Mouse (Mus musculus): ENCODE results near the gene Mei1.

Gene Mei1

DNA sequence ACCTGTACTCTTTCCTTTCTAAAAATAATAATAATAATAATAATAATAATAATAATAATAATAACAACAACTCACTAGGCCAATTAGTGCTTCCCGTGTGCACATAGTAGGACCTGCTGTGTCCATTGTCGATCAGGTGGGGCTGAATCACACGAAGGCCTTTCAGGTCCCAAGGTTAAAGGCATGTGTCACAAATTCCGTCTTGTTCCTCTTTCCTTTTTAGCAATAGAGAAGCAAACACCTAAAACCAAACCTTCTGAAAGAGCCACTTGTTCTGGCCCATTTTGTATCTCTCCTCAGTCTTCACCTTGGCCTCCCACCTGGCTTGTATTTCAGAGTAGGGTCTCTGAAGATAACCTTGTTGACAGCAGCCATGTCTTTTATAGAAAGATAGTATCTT lies 81.4 kb downstream of the Mei1 start:
- DNase-seq (ENCODE audit: low spot score in 2 of 2): no peak

DNA sequence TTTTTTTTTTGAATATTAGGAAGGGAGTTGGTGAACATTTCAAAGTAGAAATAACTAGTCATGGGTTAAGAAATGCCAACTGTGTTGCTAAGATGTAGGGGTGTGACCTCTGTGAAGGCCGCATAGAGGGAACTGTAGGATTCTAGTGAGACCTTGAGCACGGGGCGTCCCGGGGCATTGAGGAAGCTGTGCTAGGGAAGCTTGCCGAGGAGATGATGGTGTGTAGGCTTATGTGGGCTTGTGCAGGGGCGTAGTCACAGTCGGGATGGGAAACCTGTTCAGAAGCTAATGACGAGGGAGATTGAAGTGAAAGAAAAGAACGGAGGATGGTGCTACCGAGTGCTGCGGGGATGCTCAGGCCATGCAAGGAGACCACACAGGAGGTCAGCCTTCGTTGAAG lies 82.2 kb downstream of the Mei1 start:
- DNase-seq (ENCODE audit: low spot score in 2 of 2): no peak

DNA sequence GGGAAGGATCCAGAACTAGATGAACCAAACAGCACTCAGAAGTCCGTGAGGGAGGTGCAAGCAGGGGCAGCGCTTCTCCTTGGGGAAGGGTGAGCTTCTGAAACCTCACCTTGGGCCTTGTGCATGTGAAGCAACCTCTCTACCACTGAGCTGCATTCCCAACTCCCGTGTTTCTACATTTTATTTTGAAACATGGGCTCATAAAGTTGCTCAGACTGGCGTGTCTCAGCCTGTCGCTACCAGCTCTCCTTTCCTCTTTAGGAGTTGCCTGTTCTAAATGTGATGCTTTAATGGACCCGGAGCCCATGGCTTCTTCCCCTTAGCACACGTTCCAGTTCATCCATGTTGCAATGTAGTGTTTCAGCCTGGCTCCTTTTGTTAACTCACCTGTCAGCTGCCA lies 82.6 kb downstream of the Mei1 start:
- no peak for DNase-seq (ENCODE audit: low spot score in 2 of 2)

DNA sequence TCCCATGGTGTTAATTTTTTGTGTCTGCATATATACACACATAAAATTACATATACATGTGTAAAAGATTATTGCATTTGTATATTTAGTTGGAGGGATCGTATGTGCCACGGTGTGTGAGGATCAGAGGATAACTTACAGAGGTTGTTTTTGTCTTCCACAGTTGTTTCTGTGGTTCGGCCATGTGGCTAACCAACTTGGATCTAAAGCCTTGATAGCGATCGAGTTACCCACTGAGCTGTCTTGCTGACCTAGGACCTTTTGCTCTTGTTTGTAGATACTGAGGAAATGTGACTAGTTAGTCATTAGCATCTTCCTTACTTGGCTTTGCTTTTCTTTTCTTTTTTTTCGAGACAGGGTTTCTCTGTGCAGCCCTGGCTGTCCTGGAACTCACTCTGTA lies 86.5 kb downstream of the Mei1 start:
- DNase-seq (ENCODE audit: low spot score in 2 of 2): no peak

DNA sequence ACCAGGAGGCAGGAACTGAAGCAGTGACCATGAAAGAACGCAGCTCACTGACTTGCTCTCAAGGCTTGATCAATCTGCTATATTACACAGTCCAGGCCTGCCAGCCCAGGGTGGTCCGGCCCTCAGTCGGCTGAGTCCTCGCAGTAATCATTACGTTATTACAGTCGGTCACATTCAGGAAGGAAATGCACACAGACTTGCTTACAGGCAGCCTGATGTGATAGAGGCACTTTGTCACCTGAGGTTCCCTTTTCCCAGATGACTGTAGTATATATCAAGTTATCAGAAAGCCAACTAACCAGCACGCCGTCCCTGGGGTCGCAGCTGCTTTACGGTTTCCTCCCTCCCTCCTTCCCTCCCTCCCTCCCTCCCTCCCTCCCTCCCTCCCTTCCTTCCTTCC lies 87.1 kb downstream of the Mei1 start:
- no peak for DNase-seq (ENCODE audit: low spot score in 2 of 2)

DNA sequence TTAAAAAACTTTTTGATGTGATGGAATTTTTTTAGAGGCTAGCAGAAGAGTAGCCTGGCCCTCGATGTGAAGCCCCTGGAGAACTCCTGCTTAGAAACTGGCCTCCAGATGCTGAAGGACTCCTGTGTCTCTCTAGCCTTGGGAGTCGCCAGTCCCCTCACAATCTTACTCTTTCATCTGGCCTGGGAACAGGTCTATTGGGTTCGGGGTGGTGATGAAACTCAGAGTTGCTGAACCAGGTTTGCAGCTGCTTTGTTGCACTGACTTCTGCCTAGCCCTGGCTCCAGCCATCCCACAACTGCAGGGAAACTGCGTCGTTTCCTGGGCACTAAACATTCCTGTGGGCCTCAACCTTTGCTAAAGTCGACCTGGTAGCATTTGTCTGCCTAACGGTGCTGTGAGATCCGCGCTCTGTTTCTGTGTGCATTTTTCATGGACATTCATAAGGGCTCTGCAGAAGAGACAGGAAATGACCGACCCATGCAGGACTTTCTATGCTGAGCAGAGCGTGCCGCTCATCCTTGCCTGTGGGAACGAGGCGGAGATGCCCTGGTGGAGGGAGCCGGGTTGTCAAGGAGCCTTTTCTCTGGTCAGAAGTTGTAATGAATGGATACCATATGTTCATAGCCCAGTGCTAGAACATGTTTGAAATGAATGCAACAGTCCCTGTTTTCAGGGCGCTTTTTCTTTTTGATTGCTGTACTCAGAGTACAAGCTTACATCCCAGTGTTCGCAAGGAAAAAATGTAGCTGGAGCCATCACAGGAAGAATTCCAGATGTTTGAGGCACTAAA lies 88.6 kb downstream of the Mei1 start:
- DNase-seq (ENCODE audit: low spot score in 2 of 2): no peak

DNA sequence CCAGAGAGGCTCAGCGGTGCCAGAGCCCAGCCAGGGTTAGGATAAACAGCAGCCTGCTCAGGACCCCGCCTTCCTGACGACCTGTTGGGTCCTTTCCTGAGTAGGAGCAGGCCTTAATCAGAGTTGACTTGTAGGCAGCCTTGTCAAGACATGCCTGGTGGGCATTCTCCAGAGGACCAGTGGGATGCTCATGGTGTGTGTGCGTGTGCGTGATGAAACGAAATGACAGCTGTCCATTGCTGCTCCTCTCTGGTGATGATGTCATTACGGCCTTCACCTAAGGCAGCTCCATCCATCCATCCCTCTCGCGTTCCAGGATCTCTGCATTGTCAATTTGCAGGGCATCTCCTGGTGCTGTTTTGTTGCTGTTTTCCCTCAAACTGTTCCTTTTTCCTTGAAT lies 89.7 kb downstream of the Mei1 start:
- DNase-seq (ENCODE audit: low spot score in 2 of 2): no peak

DNA sequence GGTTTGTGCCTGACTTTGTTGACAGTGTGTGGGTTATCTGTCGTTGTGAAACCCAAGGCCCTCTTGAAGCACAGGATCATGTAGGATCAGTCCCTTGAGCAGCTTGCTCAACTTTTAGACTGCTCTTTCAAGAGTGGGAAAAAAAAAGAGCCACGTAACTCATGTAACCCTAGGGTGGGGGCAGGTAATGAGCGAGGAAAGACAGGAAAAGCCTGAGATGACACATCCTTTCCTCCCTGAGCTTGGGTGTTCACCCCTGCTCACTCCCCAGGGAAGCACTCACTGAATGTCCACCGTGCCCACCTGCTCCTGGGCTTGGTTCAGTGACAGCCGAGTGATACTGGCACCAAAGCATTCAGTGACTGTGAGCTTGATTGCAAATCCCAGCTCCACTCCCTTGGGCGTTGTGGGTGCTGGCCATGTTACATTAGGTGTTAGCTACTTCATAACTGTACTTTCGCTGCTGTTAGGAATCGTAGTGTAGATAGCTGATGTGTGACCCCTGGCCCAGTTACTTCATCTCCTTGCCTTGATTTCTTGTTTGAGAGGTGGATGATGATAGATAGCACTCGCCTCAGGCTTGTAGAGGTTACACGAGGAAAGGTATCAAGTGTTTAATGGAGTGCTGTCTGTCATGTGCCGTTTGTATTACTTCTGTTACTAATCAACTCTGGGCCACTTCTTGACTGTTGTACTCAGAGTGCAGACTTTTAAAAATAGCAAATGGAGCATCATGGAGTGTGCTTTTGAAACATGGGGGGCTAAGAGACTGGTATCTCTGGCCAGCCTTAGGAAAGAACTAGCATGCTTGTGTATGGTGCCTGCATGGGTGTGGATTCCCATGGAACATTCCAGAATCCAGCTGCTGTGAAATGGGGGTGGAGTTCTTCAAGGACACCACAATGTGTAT lies 91.2 kb downstream of the Mei1 start:
- no peak for DNase-seq (ENCODE audit: low spot score in 2 of 2)

DNA sequence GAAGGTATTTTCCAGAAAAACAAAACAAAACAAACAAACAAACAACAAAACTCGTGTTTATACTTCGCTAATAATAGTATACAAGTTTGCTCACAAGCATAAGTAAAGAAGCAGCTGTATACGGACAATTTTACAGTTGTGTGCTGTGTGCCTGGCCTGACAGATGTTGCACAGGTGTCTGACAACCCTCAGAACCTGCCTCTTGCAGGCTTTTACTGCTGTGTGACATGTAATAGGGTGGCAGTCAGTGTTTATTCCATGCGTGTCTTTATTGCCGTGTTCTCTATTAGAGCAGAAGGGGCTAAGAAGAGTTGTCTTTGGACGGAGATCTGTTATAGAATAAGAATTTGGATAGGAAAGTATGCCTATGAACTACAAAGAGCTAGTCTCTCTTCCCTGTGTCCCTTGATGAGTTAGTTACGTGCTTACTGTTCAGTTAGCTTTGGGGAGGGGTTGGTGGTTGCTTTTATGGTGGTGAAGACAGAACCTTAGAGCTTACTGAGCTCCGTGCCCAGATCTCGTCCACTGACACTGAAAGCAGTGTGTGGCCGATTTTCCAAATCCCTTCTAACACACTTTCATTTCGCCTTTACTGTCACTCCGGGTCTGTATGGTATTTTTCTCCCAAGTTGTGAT lies 92.3 kb downstream of the Mei1 start:
- no peak for DNase-seq (ENCODE audit: low spot score in 2 of 2)

DNA sequence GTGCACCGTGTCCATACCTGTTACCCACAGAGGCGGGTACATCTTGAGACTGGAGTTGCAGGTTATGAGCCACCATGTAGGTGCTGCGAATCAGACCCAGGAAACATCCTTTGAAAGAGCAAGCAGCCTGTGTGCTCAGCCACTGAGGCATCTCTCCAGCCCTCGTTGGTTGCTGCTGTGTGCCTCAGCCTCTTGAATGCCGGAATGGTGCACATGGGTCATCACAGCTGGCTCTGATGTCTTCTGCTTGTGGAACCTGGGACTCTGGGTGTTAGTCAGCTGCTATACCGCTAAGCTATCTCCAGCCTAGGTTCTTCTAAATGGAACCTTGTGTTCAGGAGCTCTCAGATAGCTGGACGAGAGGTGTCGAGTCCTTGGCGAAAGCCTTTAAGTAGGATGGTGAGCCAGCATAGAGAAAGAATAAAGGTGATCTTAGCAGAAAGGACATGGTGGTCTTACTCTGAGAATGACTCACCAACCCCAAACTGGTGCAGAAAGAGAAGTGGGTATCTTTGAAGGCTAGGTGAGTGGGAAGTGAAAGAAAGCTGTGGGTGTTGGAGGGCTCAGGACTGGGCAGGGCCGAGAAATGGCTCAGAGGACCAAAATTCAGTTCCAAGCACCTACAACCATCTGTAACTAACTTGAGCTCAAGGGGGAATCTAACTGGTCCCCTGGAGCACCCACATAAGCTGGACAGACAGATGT lies 93.7 kb downstream of the Mei1 start:
- DNase-seq (ENCODE audit: low spot score in 2 of 2): peak in 1 of 2 experiments; percentile 60

DNA sequence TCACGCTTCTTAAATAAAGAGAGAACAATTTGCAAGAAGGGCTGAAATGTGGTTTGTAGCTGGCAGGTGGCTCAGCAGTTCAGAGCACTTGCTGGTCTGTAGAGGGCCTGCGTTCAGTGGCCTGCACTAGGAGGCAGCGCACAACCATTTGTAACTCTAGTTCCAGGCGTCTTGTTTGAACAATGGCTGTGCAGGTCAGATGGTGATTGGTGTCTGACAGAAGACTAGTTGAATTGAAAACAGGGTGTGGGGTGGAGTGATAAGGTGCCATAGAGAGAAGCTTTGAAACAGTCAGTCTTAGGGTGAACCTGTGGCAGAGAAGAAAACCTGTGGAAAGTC lies 94.2 kb downstream of the Mei1 start:
- no peak for DNase-seq (ENCODE audit: low spot score in 2 of 2)

DNA sequence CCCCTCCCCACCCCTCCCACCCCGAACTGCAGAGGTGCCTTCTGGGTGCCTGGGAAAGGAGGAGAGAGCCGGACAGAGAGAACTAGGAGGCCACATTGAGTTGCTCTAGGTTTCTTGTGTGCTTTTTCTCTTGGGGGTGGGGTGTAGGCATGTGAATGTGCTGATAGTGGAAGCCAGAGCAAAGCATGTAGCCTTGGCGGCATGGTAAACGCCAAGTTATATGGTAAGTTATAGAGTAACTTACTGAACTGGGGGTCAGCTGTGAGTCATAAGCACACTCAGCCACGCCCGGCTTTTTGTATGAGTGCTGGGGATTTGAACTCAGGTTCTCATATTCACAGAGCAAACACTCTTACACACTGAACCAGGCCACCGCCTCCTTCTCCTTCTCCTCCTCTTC lies 94.7 kb downstream of the Mei1 start:
- no peak for DNase-seq (ENCODE audit: low spot score in 2 of 2)

DNA sequence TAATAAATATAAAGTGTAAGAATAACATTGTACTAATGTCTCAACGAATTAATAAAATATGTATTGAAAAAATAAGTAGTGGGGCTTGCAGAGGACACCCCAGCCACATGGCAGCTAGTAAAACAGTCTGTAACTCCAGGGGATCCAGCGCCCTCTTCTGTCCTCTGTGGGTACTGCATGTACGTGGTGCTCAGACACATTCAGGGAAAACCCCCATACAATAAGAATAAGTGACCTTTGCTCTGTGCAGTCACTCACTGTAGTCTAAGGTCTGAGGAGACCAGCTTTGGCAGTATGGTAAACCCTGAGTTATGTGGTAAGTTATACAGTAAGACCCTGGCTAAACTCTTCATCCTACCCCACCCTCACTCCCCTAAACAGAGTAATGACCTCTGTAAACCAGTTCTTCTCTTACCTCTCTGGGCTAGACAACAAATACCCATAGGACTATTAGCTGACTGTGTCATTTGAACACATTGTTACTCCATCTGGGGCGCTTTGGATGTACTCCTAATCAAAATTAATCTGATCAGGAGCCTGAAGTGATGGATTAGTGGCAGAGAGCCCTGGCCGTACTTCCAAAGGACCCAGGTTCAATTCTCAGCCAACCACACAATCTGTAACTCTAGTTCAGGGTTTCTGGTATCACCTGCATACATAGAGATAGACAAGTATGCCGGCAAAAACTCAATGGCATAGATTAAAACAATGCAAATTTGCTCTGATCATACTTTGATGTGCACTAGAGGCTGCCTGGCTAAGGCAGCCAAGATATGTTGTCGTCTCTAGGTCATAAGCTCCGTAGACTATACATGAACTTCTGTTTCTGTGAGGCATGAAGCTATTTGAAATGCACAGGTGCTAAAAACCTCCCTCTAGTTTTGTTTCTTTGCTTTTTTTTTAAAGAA lies 95.8 kb downstream of the Mei1 start:
- DNase-seq (ENCODE audit: low spot score in 2 of 2): peak; percentile 91 to 92

DNA sequence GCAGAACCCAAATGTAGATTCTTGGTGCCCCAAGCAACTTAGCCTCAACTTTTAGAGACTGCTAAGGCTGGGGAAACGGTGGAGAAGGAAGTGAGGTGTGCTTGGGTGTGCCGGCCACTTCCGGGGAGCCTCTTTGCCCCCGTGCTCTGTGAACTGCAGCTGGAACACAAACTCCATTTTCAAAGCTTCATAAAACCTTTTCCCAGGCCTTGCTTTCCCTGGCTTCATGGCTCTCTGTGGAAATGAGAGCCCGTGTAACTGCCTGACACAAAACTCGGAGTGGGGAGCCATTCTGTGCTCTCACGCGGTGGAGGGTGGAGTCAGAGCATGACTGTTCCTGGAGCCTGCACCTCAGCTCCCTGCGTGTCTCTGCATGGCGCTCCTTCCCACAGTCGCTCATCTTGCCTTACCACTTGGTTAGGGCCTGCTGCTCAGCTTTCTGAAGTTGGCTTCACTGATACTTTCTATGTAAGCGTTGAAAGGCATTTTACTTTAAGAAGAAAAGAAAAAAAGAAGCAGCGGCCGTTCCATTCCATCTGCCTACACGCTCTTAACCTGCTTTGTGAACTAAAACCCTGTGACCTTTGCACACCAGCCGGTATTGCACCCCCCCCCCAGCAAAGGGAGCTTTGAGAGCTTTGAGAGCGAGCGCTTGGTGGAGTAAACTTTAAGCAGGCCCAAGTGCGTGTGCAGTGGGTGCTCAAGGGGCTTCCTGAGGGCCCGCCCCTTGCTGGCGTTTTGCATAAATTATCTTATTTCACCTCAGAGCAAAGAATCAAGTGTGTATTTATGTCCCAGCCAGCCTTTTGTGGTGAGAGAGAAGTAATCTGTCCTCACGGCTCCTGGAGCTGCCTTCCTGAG lies 96.7 kb downstream of the Mei1 start:
- DNase-seq (ENCODE audit: low spot score in 2 of 2): peak; percentile 50 to 69

DNA sequence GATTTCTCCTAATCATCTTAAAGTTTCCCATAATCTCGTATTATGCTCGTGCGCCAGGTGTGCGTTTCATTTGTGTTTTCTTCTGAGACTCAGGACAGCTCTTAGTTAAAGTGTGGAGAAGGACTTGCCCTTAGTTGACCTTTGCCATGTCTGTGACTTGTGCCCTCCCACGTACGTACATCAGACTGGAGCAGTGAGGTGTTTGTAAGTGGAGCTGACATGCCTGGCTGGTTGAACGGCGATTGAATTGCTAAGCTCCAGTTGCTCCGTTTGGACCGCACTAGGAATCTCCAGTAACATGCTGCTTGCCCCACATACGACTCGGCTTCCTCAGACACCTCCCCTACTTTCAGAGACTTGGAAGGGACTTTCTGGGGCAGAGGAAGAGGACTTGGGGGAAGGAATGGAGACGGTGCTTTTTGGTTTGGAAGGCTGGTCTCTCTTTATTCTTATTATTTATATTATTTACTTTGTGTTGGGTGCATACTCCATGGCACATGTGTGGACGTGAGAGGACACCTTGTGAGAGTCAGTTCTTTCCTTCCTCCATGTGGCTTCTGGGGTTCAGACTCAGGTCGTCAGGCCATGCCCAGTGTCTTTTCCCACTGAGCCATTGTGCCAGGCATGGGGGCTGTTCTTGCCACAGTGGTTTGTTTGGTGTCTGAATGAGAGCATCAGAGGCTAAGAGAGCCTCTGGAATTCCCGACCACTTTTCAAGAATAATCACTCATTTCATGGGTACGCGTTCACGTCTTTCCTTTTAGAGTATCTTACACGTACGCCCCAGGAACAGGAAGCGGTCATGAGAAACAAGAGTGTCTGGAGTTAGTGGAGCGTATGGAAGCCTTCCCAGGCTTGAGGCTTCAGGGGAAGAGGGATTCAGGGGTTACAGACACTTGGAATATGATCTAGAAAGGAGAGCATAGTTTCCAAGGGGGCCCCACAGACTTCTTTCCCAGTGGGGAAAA lies 97.7 kb downstream of the Mei1 start:
- no peak for DNase-seq (ENCODE audit: low spot score in 2 of 2)

DNA sequence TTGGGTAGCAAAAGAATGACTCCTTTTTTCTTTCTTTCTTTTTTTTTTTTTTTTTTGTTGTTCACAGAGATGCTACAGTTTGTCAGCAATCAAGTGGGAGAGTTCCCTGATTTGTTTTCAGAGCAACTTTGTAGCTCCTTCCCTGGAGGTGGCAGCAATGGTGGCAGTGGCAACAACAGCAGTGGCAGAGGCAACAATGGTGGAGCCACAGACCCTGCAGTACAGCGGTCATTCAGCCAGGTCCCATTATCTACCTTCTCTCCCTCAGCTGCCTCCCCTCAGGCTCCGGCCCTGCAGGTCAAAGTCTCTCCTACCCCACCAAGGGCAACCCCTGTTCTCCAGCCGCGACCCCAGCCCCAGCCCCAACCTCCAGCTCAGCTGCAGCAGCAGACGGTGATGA lies 99.9 kb downstream of the Mei1 start:
- DNase-seq (ENCODE audit: low spot score in 2 of 2): no peak

DNA sequence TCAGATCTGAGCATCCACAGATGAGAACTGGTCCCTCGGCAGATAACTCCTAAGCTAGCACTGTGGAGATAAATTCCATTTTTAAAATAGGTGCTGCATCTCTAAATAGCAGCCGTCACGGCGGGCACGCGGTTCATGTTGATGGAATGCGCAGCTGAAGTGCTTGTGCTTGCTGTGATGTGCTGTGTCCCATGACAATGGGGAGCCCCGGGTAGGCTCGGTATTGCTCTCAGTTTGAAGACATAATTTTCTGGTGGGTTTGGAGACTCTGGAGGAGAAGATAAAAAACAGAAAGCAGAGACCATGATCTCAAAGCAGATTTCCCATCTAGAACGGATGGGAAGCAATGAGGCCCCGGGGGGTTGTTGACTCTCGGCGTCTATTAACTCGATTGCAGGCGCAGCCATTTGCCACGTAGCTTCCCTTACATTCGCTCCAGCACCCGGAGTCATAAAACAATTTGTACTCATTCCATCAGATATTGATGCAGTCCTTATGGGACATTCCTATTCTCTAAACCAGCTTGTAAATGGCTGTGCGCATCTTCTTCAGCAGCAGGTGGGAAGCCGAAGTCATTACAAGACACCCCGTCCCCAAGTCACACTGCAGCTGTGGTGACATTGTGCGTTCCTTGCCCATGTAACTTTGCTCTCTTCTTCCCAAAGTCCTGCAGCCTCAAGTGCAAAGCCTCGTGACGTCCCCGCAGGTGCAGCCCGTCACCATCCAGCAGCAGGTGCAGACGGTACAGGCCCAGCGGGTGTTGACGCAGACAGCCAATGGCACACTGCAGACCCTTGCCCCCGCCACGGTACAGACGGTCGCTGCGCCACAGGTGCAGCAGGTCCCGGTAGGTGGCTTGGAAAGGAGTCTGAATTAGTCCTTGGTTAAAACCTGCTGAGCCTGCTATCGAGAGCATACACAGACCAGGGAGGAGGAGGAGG lies 100.9 kb downstream of the Mei1 start:
- no peak for DNase-seq (ENCODE audit: low spot score in 2 of 2)

DNA sequence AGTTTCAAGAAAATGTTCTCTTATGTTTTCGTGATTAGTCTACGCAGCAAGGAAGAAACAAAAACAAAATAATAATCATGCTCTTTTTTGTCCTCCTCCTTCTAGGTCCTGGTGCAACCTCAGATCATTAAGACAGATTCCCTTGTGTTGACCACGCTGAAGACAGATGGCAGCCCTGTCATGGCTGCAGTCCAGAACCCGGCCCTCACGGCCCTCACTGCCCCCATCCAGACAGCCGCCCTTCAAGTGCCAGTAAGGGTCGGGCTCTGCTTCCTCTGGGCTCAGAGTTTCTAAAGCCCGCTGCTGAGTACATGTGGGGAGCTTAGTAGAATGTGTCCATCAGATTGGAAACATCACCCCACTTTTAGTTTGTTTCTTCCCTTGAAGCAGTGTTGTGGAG lies 102.9 kb downstream of the Mei1 start:
- no peak for DNase-seq (ENCODE audit: low spot score in 2 of 2)

Data from natural killer cell, adult 2 months (primary cell).